Mouse (Mus musculus) midbrain, embryonic 15.5 days (tissue): Measurements from ENCODE around the gene 4933406M09Rik. TPM values are rescaled to one million over a fixed set of nuclear protein-coding genes. Genes with fewer than 3 reads are reported as not detected.

ENCODE experiments used
- polyA plus RNA-seq: library from polyadenylated mRNA; unstranded; fragments of >200 nt; fragmentation: Nextera tagmentation; extraction: Ambion mirVana; gene quantifications from 2 replicates; pipeline ENCODE4 v1.2.1, GENCODE M21; 2015

4933406M09Rik gene
- polyA plus RNA-seq, 1 experiment from 2014 or later: not detected

Other genes starting within 250 kb of the 4933406M09Rik start
- 1.5 and 3.3 TPM in 2 replicates for gene Chil1, start 203.8 kb upstream of the 4933406M09Rik start, polyA plus RNA-seq
- gene Mybph, start 192.5 kb upstream of the 4933406M09Rik start, polyA plus RNA-seq: 0.13 and 0.19 TPM in 2 replicates
- gene Adora1, start 150.5 kb upstream of the 4933406M09Rik start, polyA plus RNA-seq: 16.2 and 19.2 TPM in 2 replicates
- 0.10 TPM in 1 of 2 replicates, not detected in the other for gene Myog, start 96.0 kb upstream of the 4933406M09Rik start, polyA plus RNA-seq
- 18.9 and 20.4 TPM in 2 replicates for gene Ppfia4, start 53.0 kb upstream of the 4933406M09Rik start, polyA plus RNA-seq
- 144 and 147 TPM in 2 replicates for gene Tmem183a, start 24.0 kb upstream of the 4933406M09Rik start, polyA plus RNA-seq
- gene Cyb5r1, start 19.6 kb downstream of the 4933406M09Rik start, polyA plus RNA-seq: 12.6 and 13.3 TPM in 2 replicates
- gene Adipor1, start 29.4 kb downstream of the 4933406M09Rik start, polyA plus RNA-seq: 76.0 and 82.4 TPM in 2 replicates
- gene Klhl12, start 69.6 kb downstream of the 4933406M09Rik start, polyA plus RNA-seq: 37.0 and 37.7 TPM in 2 replicates
- gene Rabif, start 108.7 kb downstream of the 4933406M09Rik start, polyA plus RNA-seq: 69.5 and 70.7 TPM in 2 replicates
- gene Mgat4e, start 163.7 kb downstream of the 4933406M09Rik start, polyA plus RNA-seq: not detected in 2 replicates
- gene Kdm5b, start 174.2 kb downstream of the 4933406M09Rik start, polyA plus RNA-seq: 83.9 and 87.1 TPM in 2 replicates